Mouse (Mus musculus): Measurements from ENCODE around the gene Hspb7. TPM values are rescaled to one million over a fixed set of nuclear protein-coding genes. Genes with fewer than 3 reads are reported as not detected.

Hspb7 gene
- polyA plus RNA-seq, 1 experiment from 2014 or later: not detected

GRCm38 (mm10) chr4:141422841-141423240 is 2.3 kb downstream of the Hspb7 start:
- Histone ChIP-seq H3K4me2 (no peak overlapping the region), H3K4me1 (replicated peaks) (peaks cover 22% of the 10 kb centered on the region), H3K27me3 (peaks cover 26% of the 10 kb centered on the region), H3K27ac (replicated peaks) (no peak overlapping the region), H3K9ac (no peak overlapping the region), H3K36me3 (no peaks in the 10 kb centered on the region), H3K9me3 (no peaks in the 10 kb centered on the region), H3K4me3 (no peak overlapping the region)
- ATAC-seq (ENCODE audit: low read depth): no peak
- WGBS: 85% methylated on average over 5 of the region's 5 CpGs

GRCm38 (mm10) chr4:141423288-141423687 is 2.7 kb downstream of the Hspb7 start:
- H3K4me1 ChIP-seq (replicated peaks): peaks cover 22% of the 10 kb centered on the region
- no peaks in the 10 kb centered on the region for H3K36me3 ChIP-seq
- H3K27ac ChIP-seq (replicated peaks): no peak overlapping the region
- no peaks in the 10 kb centered on the region for H3K9me3 ChIP-seq
- peaks cover 26% of the 10 kb centered on the region for H3K27me3 ChIP-seq
- no peak for ATAC-seq (ENCODE audit: low read depth)
- H3K4me3 ChIP-seq: no peak overlapping the region
- no peak overlapping the region for H3K9ac ChIP-seq
- 87% methylated on average over 5 of the region's 5 CpGs for WGBS
- H3K4me2 ChIP-seq: no peak overlapping the region

GRCm38 (mm10) chr4:141423691-141424431 is 3.3 kb downstream of the Hspb7 start:
- Histone ChIP-seq H3K27ac (replicated peaks) (no peak overlapping the region), H3K4me2 (no peak overlapping the region), H3K9ac (no peak overlapping the region), H3K27me3 (peaks cover 26% of the 10 kb centered on the region), H3K36me3 (no peaks in the 10 kb centered on the region), H3K4me3 (no peak overlapping the region), H3K4me1 (replicated peaks) (peaks cover 22% of the 10 kb centered on the region), H3K9me3 (no peaks in the 10 kb centered on the region)
- WGBS: 89% methylated on average over 13 of the region's 13 CpGs
- ATAC-seq (ENCODE audit: low read depth): no peak

GRCm38 (mm10) chr4:141425484-141426479 is 5.2 kb downstream of the Hspb7 start:
- H3K27me3 ChIP-seq: peaks cover 26% of the 10 kb centered on the region
- H3K4me2 ChIP-seq: peak overlapping the region; percentile 76
- H3K36me3 ChIP-seq: no peaks in the 10 kb centered on the region
- WGBS: 3% methylated on average over 35 of the region's 36 CpGs
- no peak overlapping the region for H3K27ac ChIP-seq (replicated peaks)
- peak overlapping the region; percentile 44 for H3K4me3 ChIP-seq
- H3K9me3 ChIP-seq: no peaks in the 10 kb centered on the region
- H3K4me1 ChIP-seq (replicated peaks): peaks cover 17% of the 10 kb centered on the region
- peak; percentile 91 for ATAC-seq (ENCODE audit: low read depth)
- H3K9ac ChIP-seq: peak overlapping the region; percentile 72

- 81% methylated on average over 10 of the region's 10 CpGs for WGBS
- ATAC-seq (ENCODE audit: low read depth): no peak
- Histone ChIP-seq H3K4me2 (no peak overlapping the region), H3K9me3 (no peaks in the 10 kb centered on the region), H3K4me3 (no peak overlapping the region), H3K27me3 (peaks cover 22% of the 10 kb centered on the region), H3K36me3 (no peaks in the 10 kb centered on the region), H3K4me1 (replicated peaks) (peaks cover 17% of the 10 kb centered on the region), H3K27ac (replicated peaks) (no peak overlapping the region), H3K9ac (no peak overlapping the region)
Measured at GRCm38 (mm10) chr4:141426796-141427745, 6.5 kb downstream of the Hspb7 start.

- H3K36me3 ChIP-seq: no peaks in the 10 kb centered on the region
- WGBS: 86% methylated on average over 13 of the region's 13 CpGs
- no peak overlapping the region for H3K9ac ChIP-seq
- H3K4me1 ChIP-seq (replicated peaks): peaks cover 17% of the 10 kb centered on the region
- no peak overlapping the region for H3K4me2 ChIP-seq
- H3K27ac ChIP-seq (replicated peaks): no peak overlapping the region
- ATAC-seq (ENCODE audit: low read depth): no peak
- H3K4me3 ChIP-seq: no peak overlapping the region
- no peaks in the 10 kb centered on the region for H3K9me3 ChIP-seq
- peaks cover 22% of the 10 kb centered on the region for H3K27me3 ChIP-seq
Measured at GRCm38 (mm10) chr4:141427921-141428320, 7.3 kb downstream of the Hspb7 start.

- H3K9me3 ChIP-seq: no peaks in the 10 kb centered on the region
- no peak overlapping the region for H3K9ac ChIP-seq
- 74% methylated on average over 6 of the region's 6 CpGs for WGBS
- H3K27ac ChIP-seq (replicated peaks): no peak overlapping the region
- H3K27me3 ChIP-seq: peaks cover 17% of the 10 kb centered on the region
- no peak overlapping the region for H3K4me2 ChIP-seq
- H3K4me3 ChIP-seq: no peak overlapping the region
- H3K4me1 ChIP-seq (replicated peaks): peaks cover 17% of the 10 kb centered on the region
- no peaks in the 10 kb centered on the region for H3K36me3 ChIP-seq
- ATAC-seq (ENCODE audit: low read depth): no peak
Measured at GRCm38 (mm10) chr4:141429381-141429780, 8.8 kb downstream of the Hspb7 start.

- no peak overlapping the region for H3K9ac ChIP-seq
- no peaks in the 10 kb centered on the region for H3K36me3 ChIP-seq
- no peaks in the 10 kb centered on the region for H3K9me3 ChIP-seq
- H3K27ac ChIP-seq (replicated peaks): no peak overlapping the region
- H3K4me3 ChIP-seq: no peak overlapping the region
- peaks cover 16% of the 10 kb centered on the region for H3K27me3 ChIP-seq
- no peak for ATAC-seq (ENCODE audit: low read depth)
- no peak overlapping the region for H3K4me2 ChIP-seq
- peaks cover 17% of the 10 kb centered on the region for H3K4me1 ChIP-seq (replicated peaks)
- WGBS: 43% methylated on average over 9 of the region's 9 CpGs
Measured at GRCm38 (mm10) chr4:141429847-141430246, 9.3 kb downstream of the Hspb7 start.

- Histone ChIP-seq H3K4me2 (no peak overlapping the region), H3K36me3 (no peaks in the 10 kb centered on the region), H3K4me3 (no peak overlapping the region), H3K27me3 (peaks cover 14% of the 10 kb centered on the region), H3K9ac (no peak overlapping the region), H3K4me1 (replicated peaks) (peaks cover 7% of the 10 kb centered on the region), H3K27ac (replicated peaks) (no peak overlapping the region), H3K9me3 (no peaks in the 10 kb centered on the region)
- WGBS: 47% methylated on average over 9 of the region's 9 CpGs
- no peak for ATAC-seq (ENCODE audit: low read depth)
Measured at GRCm38 (mm10) chr4:141430997-141431396, 10.4 kb downstream of the Hspb7 start.

GRCm38 (mm10) chr4:141432666-141433065 is 12.1 kb downstream of the Hspb7 start:
- H3K9ac ChIP-seq: no peak overlapping the region
- no peak for ATAC-seq (ENCODE audit: low read depth)
- no peaks in the 10 kb centered on the region for H3K27me3 ChIP-seq
- no peaks in the 10 kb centered on the region for H3K36me3 ChIP-seq
- no peak overlapping the region for H3K4me3 ChIP-seq
- H3K4me2 ChIP-seq: no peak overlapping the region
- WGBS: 69% methylated on average over 14 of the region's 14 CpGs
- no peaks in the 10 kb centered on the region for H3K9me3 ChIP-seq
- no peak overlapping the region for H3K27ac ChIP-seq (replicated peaks)
- H3K4me1 ChIP-seq (replicated peaks): no peaks in the 10 kb centered on the region

GRCm38 (mm10) chr4:141433191-141433590 is 12.6 kb downstream of the Hspb7 start:
- Histone ChIP-seq H3K4me1 (replicated peaks) (no peaks in the 10 kb centered on the region), H3K4me3 (no peak overlapping the region), H3K4me2 (no peak overlapping the region), H3K9ac (no peak overlapping the region), H3K9me3 (no peaks in the 10 kb centered on the region), H3K36me3 (no peaks in the 10 kb centered on the region), H3K27ac (replicated peaks) (no peak overlapping the region), H3K27me3 (no peaks in the 10 kb centered on the region)
- 86% methylated on average over 18 of the region's 18 CpGs for WGBS
- ATAC-seq (ENCODE audit: low read depth): no peak

Measured in neural tube, embryonic 13.5 days (tissue).